ENCODE assay signal across 25 mouse cellular contexts in genomic region chr1:82901201-82901600, GRCm38 (mm10). TPM values are rescaled to one million over a fixed set of nuclear protein-coding genes. Genes with fewer than 3 reads are reported as not detected.
A peak's percentile ranks its signal among the peaks of the same experiment; 100 is the strongest.
DNase-seq lines count a peak whose midpoint lies in the region; ATAC-seq lines count a peak whose summit lies in the region.
"Had no signal": no experiment of that assay in that cellular context is flagged by ENCODE, and none has a peak within 500 bp of the region (broad histone marks: within the 10 kb centered on the region; RNA-seq: fewer than 3 reads in every experiment).

No protein-coding gene starts in this region.

- H3K4me1 ChIP-seq in kidney, embryonic 15.5 days, result no peaks in the 10 kb centered on the region
- H3K4me1 ChIP-seq: embryonic facial prominence, embryonic 13.5 days; embryonic facial prominence, embryonic 15.5 days; forebrain, embryonic 10.5 days had no signal

- H3K4me2 ChIP-seq in kidney, embryonic 15.5 days, result no peak overlapping the region
- H3K4me2 ChIP-seq: embryonic facial prominence, embryonic 13.5 days; embryonic facial prominence, embryonic 15.5 days; forebrain, embryonic 12.5 days had no signal

- H3K9me3 ChIP-seq in kidney, embryonic 15.5 days (replicated peaks), result no peaks in the 10 kb centered on the region
- H3K9me3 ChIP-seq: embryonic facial prominence, embryonic 13.5 days; embryonic facial prominence, embryonic 15.5 days; forebrain, embryonic 10.5 days; forebrain, embryonic 12.5 days had no signal

- no peak overlapping the region for H3K9ac ChIP-seq in kidney, embryonic 15.5 days
- H3K9ac ChIP-seq: embryonic facial prominence, embryonic 13.5 days; embryonic facial prominence, embryonic 15.5 days; forebrain, embryonic 12.5 days had no signal

- H3K4me3 ChIP-seq in kidney, embryonic 15.5 days (replicated peaks), result no peak overlapping the region
- H3K4me3 ChIP-seq: embryonic facial prominence, embryonic 13.5 days; embryonic facial prominence, embryonic 15.5 days; erythroblast, embryonic 14.5 days; forebrain, embryonic 10.5 days; forebrain, embryonic 12.5 days had no signal

- no peaks in the 10 kb centered on the region for H3K27me3 ChIP-seq in kidney, embryonic 15.5 days
- H3K27me3 ChIP-seq: embryonic facial prominence, embryonic 13.5 days; embryonic facial prominence, embryonic 15.5 days; forebrain, embryonic 12.5 days had no signal

- H3K27ac ChIP-seq in kidney, embryonic 15.5 days, result no peak overlapping the region
- H3K27ac ChIP-seq: embryonic facial prominence, embryonic 13.5 days; embryonic facial prominence, embryonic 15.5 days; forebrain, embryonic 10.5 days; forebrain, embryonic 12.5 days had no signal

- peak; percentile 22 for DNase-seq in kidney, adult 11 months
- DNase-seq in kidney, adult 18-20 months, result no peak
- DNase-seq in kidney, adult 8-10 months, result peak; percentile 28 to 30
- no peak for DNase-seq in kidney, postnatal 14 days
- DNase-seq in kidney, postnatal 36 days, result peak; percentile 32 to 36
- DNase-seq: adrenal gland, adult 2 months; adrenal gland, postnatal 10 days; adrenal gland, postnatal 25 days; cerebellum, adult 11 months; cerebellum, adult 18-20 months; cerebellum, adult 8-10 months; cerebellum, adult 9-11 months; cerebellum, postnatal 14 days; cerebellum, postnatal 36 days; embryo, embryonic 11 days had no signal

- peaks cover 56% of the 10 kb centered on the region for H3K36me3 ChIP-seq in kidney, embryonic 15.5 days

- ATAC-seq in kidney, embryonic 15.5 days (replicated peaks; ENCODE audit: low FRiP score), result no peak
- ATAC-seq: forebrain, embryonic 14.5 days had no signal

- WGBS in kidney, embryonic 15.5 days, result 90% methylated on average over 3 of the region's 3 CpGs

RNA-seq across cellular contexts. Expression of gene A030005L19Rik, which starts 11.9 kb away (rescaled TPM):
- 0.26 and 0.28 TPM in 2 replicates for polyA plus RNA-seq in kidney, embryonic 15.5 days (2015; fragmentation: Nextera tagmentation; extraction: Ambion mirVana)
- polyA plus RNA-seq: embryonic facial prominence, embryonic 11.5 days; forebrain, embryonic 10.5 days; forebrain, embryonic 12.5 days; forebrain, embryonic 14.5 days had no signal

RNA-seq across cellular contexts. Expression of gene A030014E15Rik, which starts 23.5 kb away (rescaled TPM):
- not detected in 2 replicates for polyA plus RNA-seq in kidney, embryonic 15.5 days (2015; fragmentation: Nextera tagmentation; extraction: Ambion mirVana)
- polyA plus RNA-seq: adrenal gland, adult 2 months; brain, embryonic 14.5 days; C2C12; embryonic facial prominence, embryonic 11.5 days; embryonic facial prominence, embryonic 13.5 days; erythroblast, embryonic 14.5 days; forebrain, embryonic 10.5 days; forebrain, embryonic 12.5 days; forebrain, embryonic 14.5 days had no signal

RNA-seq across cellular contexts. Expression of gene Gm6217, which starts 30.0 kb away (rescaled TPM):
- polyA plus RNA-seq in kidney, embryonic 15.5 days (2015; fragmentation: Nextera tagmentation; extraction: Ambion mirVana), result not detected in 2 replicates
- polyA plus RNA-seq: adrenal gland, adult 2 months; brain, embryonic 14.5 days; C2C12; embryonic facial prominence, embryonic 11.5 days; embryonic facial prominence, embryonic 13.5 days; erythroblast, embryonic 14.5 days; forebrain, embryonic 10.5 days; forebrain, embryonic 12.5 days; forebrain, embryonic 14.5 days had no signal

RNA-seq across cellular contexts. Expression of gene A030003K21Rik, which starts 42.0 kb away (rescaled TPM):
- polyA plus RNA-seq in kidney, embryonic 15.5 days (2015; fragmentation: Nextera tagmentation; extraction: Ambion mirVana), result not detected in 2 replicates
- polyA plus RNA-seq: adrenal gland, adult 2 months; brain, embryonic 14.5 days; C2C12; embryonic facial prominence, embryonic 11.5 days; embryonic facial prominence, embryonic 13.5 days; erythroblast, embryonic 14.5 days; forebrain, embryonic 10.5 days; forebrain, embryonic 12.5 days; forebrain, embryonic 14.5 days had no signal

RNA-seq across cellular contexts. Expression of gene Gm7544, which starts 54.6 kb away (rescaled TPM):
- not detected in 2 replicates for polyA plus RNA-seq in kidney, embryonic 15.5 days (2015; fragmentation: Nextera tagmentation; extraction: Ambion mirVana)
- polyA plus RNA-seq: adrenal gland, adult 2 months; brain, embryonic 14.5 days; C2C12; embryonic facial prominence, embryonic 11.5 days; embryonic facial prominence, embryonic 13.5 days; erythroblast, embryonic 14.5 days; forebrain, embryonic 10.5 days; forebrain, embryonic 12.5 days; forebrain, embryonic 14.5 days had no signal

Comparison
In these comparisons a context has a peak if more than half of its experiments do, and no peak if none do; other contexts are left out.
1. DNase-seq: peak in kidney, adult 11 months (single experiment), kidney, adult 8-10 months (2 of 2) and kidney, postnatal 36 days (2 of 2); none in kidney, adult 18-20 months (single experiment) and kidney, postnatal 14 days (single experiment).